Mouse (Mus musculus) lung, embryonic 14.5 days (tissue): Measurements from ENCODE around the gene Immp2l. TPM values are rescaled to one million over a fixed set of nuclear protein-coding genes. Genes with fewer than 3 reads are reported as not detected.
"Not testable (repeated sequence)": the region's sequence is repeated elsewhere in the genome, so short reads cannot be mapped to it uniquely, and the experiment has no call there.

Source experiments
- ATAC-seq: fragments of 200-750 bp; cut with Nextera tagmentation; 2 replicates; pipeline ENCODE4 v1.8.0; 2017; ENCODE audit warnings: mild to moderate bottlenecking, moderate TSS enrichment, moderate library complexity; ENCODE audit not compliant: insufficient read depth
- DNase-seq: peaks from one replicate; pipeline ENCODE4 v3.0.0-alpha.2; 2015
- H3K27ac ChIP-seq: fragments of 300-500 bp; sonication (generic); 2 replicates; pipeline ENCODE4 v1.5.1; 2014; ENCODE audit warnings: low read depth, mild to moderate bottlenecking, moderate library complexity
- H3K27me3 ChIP-seq: fragments of 300-500 bp; sonication (generic); 2 replicates; pipeline ENCODE4 v1.6.1; 2014; ENCODE audit warnings: low read length, control low read depth; ENCODE audit not compliant: insufficient read depth
- H3K36me3 ChIP-seq: fragments of 300-500 bp; sonication (generic); 2 replicates; pipeline ENCODE4 v1.6.1; 2014; ENCODE audit warnings: control low read depth; ENCODE audit not compliant: insufficient read depth
- H3K4me1 ChIP-seq: fragments of 300-500 bp; sonication (generic); 2 replicates; pipeline ENCODE4 v1.6.1; 2014; ENCODE audit warnings: antibody characterized with exemption, control low read depth; ENCODE audit not compliant: insufficient read depth
- H3K4me2 ChIP-seq: fragments of 300-500 bp; sonication (generic); 2 replicates; pipeline ENCODE4 v1.6.1; 2014; ENCODE audit warnings: mild to moderate bottlenecking
- H3K4me3 ChIP-seq: fragments of 300-500 bp; sonication (generic); 2 replicates; pipeline ENCODE4 v1.5.1; 2014; ENCODE audit warnings: low read depth, low read length
- H3K9ac ChIP-seq: fragments of 300-500 bp; sonication (generic); 2 replicates; pipeline ENCODE4 v1.6.1; 2014
- H3K9me3 ChIP-seq: fragments of 300-500 bp; sonication (generic); 2 replicates; pipeline ENCODE4 v1.6.1; 2016; ENCODE audit warnings: low read depth, low read length, control low read depth
- CTCF ChIP-seq: IDR thresholded peaks from 2 replicates; pipeline ENCODE4 v1.5.1; 2016; ENCODE audit warnings: antibody characterized with exemption, low read depth
- WGBS: fragments of 180-500 bp; shearing (Covaris S2); extraction: QIAGEN DNeasy Blood & Tissue Kit; methylation state at CpG from one replicate; pipeline ENCODE4 v1.1.7; 2014; 5-methylcytosine and 5-hydroxymethylcytosine counted together
- polyA plus RNA-seq: library from polyadenylated mRNA; unstranded; fragments of >200 nt; fragmentation: Nextera tagmentation; extraction: Ambion mirVana; gene quantifications from 2 replicates; pipeline ENCODE4 v1.2.1, GENCODE M21; 2014

Gene Immp2l
- polyA plus RNA-seq, 1 experiment from 2014 or later, result 12.5 TPM

DNA sequence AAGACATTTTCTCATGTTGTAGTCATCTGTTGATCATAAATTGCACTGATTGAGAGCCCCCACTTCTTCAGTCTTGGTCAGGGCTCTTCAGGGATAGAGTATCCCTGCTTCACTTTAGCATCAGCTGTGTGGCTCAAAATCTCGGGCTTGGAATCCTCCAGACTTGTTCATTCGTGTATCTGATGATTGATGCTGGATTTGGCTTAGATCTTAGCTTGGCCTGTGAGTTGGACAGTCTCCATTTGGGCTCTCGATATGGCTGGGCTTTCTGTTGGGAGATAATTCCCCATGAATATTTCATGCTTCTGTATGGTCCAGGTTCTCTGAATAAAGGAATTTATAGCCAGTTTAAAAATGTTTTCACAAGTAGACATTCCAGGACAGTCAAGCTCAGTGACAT, 739.5 kb downstream of the Immp2l start:
- 40% methylated on average over 3 of the region's 3 CpGs for WGBS

DNA sequence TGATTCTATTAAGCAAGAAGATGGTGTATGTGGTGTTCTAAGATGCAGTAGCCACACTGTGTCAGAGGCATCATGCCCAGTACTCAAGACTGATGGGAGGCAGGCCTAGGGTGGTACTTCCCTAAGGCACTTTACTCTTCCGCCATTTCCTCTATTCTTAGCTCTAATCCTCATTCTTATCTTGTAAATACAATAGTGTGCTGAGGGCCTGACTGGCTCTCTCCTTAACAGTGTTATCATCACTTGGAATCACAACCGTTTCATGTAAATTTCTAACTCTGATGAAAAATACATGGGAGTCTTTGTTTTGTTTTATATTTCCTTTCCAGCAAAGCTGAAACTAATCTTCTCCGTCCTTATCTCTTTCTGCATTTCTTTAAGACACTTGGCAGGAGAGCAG, 750.1 kb downstream of the Immp2l start:
- no peaks in the 10 kb centered on the region for H3K4me1 ChIP-seq
- H3K27me3 ChIP-seq, result no peaks in the 10 kb centered on the region
- H3K9me3 ChIP-seq, result no peaks in the 10 kb centered on the region
- no peak for TF ChIP-seq CTCF
- no peak for ATAC-seq
- H3K36me3 ChIP-seq, result no peaks in the 10 kb centered on the region
- no peak overlapping the region for H3K9ac ChIP-seq
- DNase-seq, result no peak
- no peak overlapping the region for H3K27ac ChIP-seq
- no peak overlapping the region for H3K4me3 ChIP-seq
- WGBS, result 43% methylated on average over 3 of the region's 3 CpGs
- no peak overlapping the region for H3K4me2 ChIP-seq

More for the DNA sequence above, 739.5 kb downstream of the Immp2l start:
- H3K4me2 ChIP-seq, result no peak overlapping the region
- H3K9ac ChIP-seq, result no peak overlapping the region
- H3K4me1 ChIP-seq, result no peaks in the 10 kb centered on the region
- no peaks in the 10 kb centered on the region for H3K27me3 ChIP-seq
- no peak for TF ChIP-seq CTCF
- DNase-seq (no peak), ATAC-seq (no peak)
- no peaks in the 10 kb centered on the region for H3K36me3 ChIP-seq
- H3K9me3 ChIP-seq, result no peaks in the 10 kb centered on the region
- no peak overlapping the region for H3K4me3 ChIP-seq
- no peak overlapping the region for H3K27ac ChIP-seq

DNA sequence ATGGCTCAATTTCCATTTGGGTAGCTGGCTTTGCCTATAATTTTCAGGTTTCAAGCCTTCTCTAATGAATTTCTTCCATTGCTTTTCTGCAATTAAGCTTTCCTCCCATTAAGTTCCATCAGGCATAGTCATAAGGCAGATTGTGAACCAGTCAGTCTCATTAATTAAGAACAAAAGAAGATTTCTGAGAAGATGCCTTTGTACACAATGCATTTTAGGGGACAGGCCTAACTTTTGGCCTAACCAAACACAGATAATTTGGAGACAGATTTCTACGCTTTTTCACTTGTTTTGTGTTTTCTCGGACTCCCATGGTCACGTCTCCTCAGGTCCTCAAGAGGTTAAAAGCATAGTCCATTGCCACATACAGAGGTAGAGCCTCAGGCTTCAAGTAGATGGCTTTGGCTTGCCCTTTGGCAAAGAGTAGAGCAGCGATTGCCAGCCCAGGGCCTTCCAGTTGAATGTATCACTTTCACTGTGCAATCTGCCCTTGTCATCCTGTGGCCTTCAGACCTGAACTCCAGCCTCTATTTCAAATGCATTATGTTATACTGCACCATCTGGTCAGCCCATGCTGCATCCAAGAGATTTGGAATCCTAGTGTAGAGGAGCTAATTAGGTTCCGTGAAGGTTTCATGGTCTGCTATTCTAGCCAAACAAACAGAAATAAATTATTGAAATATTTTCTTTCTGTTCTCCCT, 750.9 kb downstream of the Immp2l start:
- H3K4me1 ChIP-seq, result no peaks in the 10 kb centered on the region
- WGBS, result 91% methylated on average over 5 of the region's 5 CpGs
- no peaks in the 10 kb centered on the region for H3K36me3 ChIP-seq
- no peak overlapping the region for H3K9ac ChIP-seq
- no peak for TF ChIP-seq CTCF
- no peaks in the 10 kb centered on the region for H3K27me3 ChIP-seq
- DNase-seq (no peak), ATAC-seq (no peak)
- no peaks in the 10 kb centered on the region for H3K9me3 ChIP-seq
- H3K4me2 ChIP-seq, result no peak overlapping the region
- no peak overlapping the region for H3K4me3 ChIP-seq
- H3K27ac ChIP-seq, result no peak overlapping the region

DNA sequence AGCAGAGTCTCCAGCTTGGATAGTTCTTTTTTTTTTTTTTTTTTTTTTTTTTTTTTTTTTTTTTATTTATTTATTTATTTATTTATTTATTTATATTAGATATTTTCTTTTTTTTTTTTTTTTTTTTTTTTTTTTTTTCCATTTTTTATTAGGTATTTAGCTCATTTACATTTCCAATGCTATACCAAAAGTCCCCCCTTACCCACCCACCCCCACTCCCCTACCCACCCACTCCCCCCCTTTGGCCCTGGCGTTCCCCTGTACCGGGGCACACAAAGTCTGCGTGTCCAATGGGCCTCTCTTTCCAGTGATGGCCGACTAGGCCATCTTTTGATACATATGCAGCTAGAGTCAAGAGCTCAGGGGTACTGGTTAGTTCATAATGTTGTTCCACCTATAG, 753.9 kb downstream of the Immp2l start:
- H3K9me3 ChIP-seq, H3K4me1 ChIP-seq, H3K36me3 ChIP-seq, H3K4me2 ChIP-seq, DNase-seq, H3K27me3 ChIP-seq, H3K27ac ChIP-seq, H3K9ac ChIP-seq, ATAC-seq, H3K4me3 ChIP-seq: not testable (repeated sequence)
- no CpG with 5 or more reads among the region's 4 CpGs for WGBS

DNA sequence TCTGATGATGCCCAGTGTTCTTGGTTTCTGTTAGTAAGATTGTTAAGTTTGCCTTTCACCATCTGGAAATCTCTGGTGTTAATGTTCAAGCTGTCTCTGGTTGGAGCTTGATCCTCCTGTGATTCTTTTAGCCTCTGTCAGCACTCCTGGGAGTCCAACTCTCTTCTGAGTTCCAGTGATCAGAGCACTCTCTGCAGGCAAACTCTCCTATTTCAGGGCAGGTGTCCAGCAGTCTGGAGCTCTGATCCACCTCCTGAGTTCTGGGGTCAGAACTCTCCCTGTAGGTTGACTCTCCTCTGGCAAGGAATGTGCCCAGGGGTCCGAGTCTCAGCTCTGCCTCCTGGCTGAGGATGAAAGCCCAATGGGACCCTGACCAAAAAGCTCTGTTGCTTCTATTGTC, 769.8 kb downstream of the Immp2l start:
- not testable (repeated sequence) for ATAC-seq, H3K36me3 ChIP-seq, H3K4me3 ChIP-seq, H3K4me2 ChIP-seq, H3K9ac ChIP-seq, H3K9me3 ChIP-seq, DNase-seq, H3K4me1 ChIP-seq, H3K27me3 ChIP-seq, H3K27ac ChIP-seq
- WGBS, result 76% methylated on average over 1 of the region's 1 CpGs

DNA sequence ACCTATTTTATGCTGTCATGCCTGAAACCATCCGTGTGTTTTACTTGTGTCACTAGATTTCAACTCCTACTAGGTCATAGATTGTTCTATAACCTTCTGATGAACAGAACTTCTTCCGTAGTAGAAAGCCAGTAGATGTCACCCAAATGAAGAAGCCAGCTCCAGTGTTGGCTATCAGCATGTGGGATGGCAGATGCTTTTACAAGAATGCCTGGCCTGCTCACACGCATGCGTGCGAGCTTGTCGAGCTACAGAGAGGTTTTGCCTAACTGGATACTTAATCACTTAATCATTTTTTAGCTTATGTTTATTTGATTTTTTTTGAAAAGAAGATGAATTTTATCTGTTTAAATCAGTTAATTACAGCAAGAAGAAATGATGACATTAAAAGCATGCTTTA, 805.6 kb downstream of the Immp2l start:
- DNase-seq (no peak), ATAC-seq (no peak)
- Histone ChIP-seq H3K4me1 (no peaks in the 10 kb centered on the region), H3K27ac (no peak overlapping the region), H3K36me3 (no peaks in the 10 kb centered on the region), H3K9me3 (no peaks in the 10 kb centered on the region), H3K4me2 (no peak overlapping the region), H3K9ac (no peak overlapping the region), H3K4me3 (no peak overlapping the region), H3K27me3 (no peaks in the 10 kb centered on the region)
- TF ChIP-seq CTCF, result no peak
- WGBS, result 83% methylated on average over 6 of the region's 6 CpGs

DNA sequence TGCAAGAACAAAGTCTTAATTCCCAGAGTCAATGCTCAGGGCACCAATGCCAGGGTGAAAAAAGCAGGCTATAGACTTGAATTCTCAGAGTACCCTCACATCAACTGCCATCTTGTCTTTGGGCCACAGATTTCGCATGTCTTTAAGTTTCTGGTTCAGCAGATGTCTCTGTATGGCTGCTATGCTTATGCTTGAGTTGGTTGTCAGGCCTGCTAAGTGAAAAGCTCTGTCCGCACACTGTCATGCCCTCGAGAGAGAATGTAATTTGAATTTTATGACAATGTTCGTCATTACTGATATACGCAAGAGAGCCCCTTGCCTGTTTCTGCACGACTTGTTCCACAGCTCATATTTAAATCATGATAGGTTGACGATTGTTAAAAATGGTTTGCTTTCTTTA, 807.8 kb downstream of the Immp2l start:
- Histone ChIP-seq H3K4me3 (no peak overlapping the region), H3K4me2 (no peak overlapping the region), H3K27me3 (no peaks in the 10 kb centered on the region), H3K4me1 (no peaks in the 10 kb centered on the region), H3K9ac (no peak overlapping the region), H3K36me3 (no peaks in the 10 kb centered on the region), H3K9me3 (no peaks in the 10 kb centered on the region), H3K27ac (no peak overlapping the region)
- no peak for DNase-seq
- 76% methylated on average over 7 of the region's 7 CpGs for WGBS
- no peak for ATAC-seq
- TF ChIP-seq CTCF, result no peak

DNA sequence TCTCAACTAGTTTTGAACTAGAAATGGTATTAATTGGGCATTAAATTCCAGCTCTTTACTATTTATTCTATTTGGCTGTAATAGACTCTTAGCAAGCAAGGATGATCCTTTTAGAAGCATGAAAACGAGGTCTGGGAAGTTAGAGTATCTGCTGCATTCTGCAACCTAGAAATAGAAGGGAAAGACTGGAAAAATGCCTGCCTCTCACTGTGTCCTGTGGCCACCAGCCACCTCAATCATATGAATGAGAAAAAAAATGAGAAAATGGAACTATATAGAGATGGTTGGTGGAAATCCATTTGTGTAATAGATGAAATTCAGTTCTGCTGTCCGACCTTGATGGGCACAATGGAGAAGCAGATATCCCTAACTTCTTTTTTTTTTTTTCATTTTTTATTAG, 810.8 kb downstream of the Immp2l start:
- H3K4me2 ChIP-seq, result no peak overlapping the region
- H3K4me3 ChIP-seq, result no peak overlapping the region
- H3K4me1 ChIP-seq, result no peaks in the 10 kb centered on the region
- H3K9ac ChIP-seq, result no peak overlapping the region
- no peak for TF ChIP-seq CTCF
- ATAC-seq (no peak), DNase-seq (no peak)
- no peaks in the 10 kb centered on the region for H3K9me3 ChIP-seq
- no peaks in the 10 kb centered on the region for H3K27me3 ChIP-seq
- 74% methylated on average over 2 of the region's 2 CpGs for WGBS
- no peaks in the 10 kb centered on the region for H3K36me3 ChIP-seq
- H3K27ac ChIP-seq, result no peak overlapping the region
